Mouse (Mus musculus): ENCODE measurements around the gene Npr2. TPM values are rescaled to one million over a fixed set of nuclear protein-coding genes. Genes with fewer than 3 reads are reported as not detected.

Npr2 gene
- polyA plus RNA-seq, 1 experiment: 7.3 TPM

Other genes with a start within 250 kb of the Npr2 start
- 7.4 and 7.6 TPM in 2 replicates for gene Rusc2, start 250.0 kb upstream of the Npr2 start, polyA plus RNA-seq (2012; rRNA removed)
- 0.08 and 0.14 TPM in 2 replicates for gene Fam166b, start 202.8 kb upstream of the Npr2 start, polyA plus RNA-seq (2012; rRNA removed)
- gene Tesk1, start 190.0 kb upstream of the Npr2 start, polyA plus RNA-seq (2012; rRNA removed): 49.2 and 55.0 TPM in 2 replicates
- 14.6 and 14.9 TPM in 2 replicates for gene Cd72, start 177.3 kb upstream of the Npr2 start, polyA plus RNA-seq (2012; rRNA removed)
- 1.7 and 1.8 TPM in 2 replicates for gene Sit1, start 148.2 kb upstream of the Npr2 start, polyA plus RNA-seq (2012; rRNA removed)
- 187 and 232 TPM in 2 replicates for gene Ccdc107, start 139.0 kb upstream of the Npr2 start, polyA plus RNA-seq (2012; rRNA removed)
- gene Arhgef39, start 132.2 kb upstream of the Npr2 start, polyA plus RNA-seq (2012; rRNA removed): 66.9 and 81.0 TPM in 2 replicates
- 50.4 and 64.5 TPM in 2 replicates for gene Car9, start 125.0 kb upstream of the Npr2 start, polyA plus RNA-seq (2012; rRNA removed)
- gene Tpm2, start 108.2 kb upstream of the Npr2 start, polyA plus RNA-seq (2012; rRNA removed): 118 and 122 TPM in 2 replicates
- gene Creb3, start 69.6 kb upstream of the Npr2 start, polyA plus RNA-seq (2012; rRNA removed): 66.0 and 86.4 TPM in 2 replicates
- gene Tln1, start 69.2 kb upstream of the Npr2 start, polyA plus RNA-seq (2012; rRNA removed): 48.4 and 72.5 TPM in 2 replicates
- gene Rgp1, start 53.2 kb upstream of the Npr2 start, polyA plus RNA-seq (2012; rRNA removed): 25.9 and 45.4 TPM in 2 replicates
- gene Gba2, start 53.1 kb upstream of the Npr2 start, polyA plus RNA-seq (2012; rRNA removed): 6.3 and 10.3 TPM in 2 replicates
- not detected in 2 replicates for gene Msmp, start 47.4 kb upstream of the Npr2 start, polyA plus RNA-seq (2012; rRNA removed)
- 0.38 and 0.81 TPM in 2 replicates for gene Spag8, start 21.7 kb downstream of the Npr2 start, polyA plus RNA-seq (2012; rRNA removed)
- 80.6 and 90.2 TPM in 2 replicates for gene Hint2, start 24.5 kb downstream of the Npr2 start, polyA plus RNA-seq (2012; rRNA removed)
- gene Tmem8b, start 37.0 kb downstream of the Npr2 start, polyA plus RNA-seq (2012; rRNA removed): 2.0 and 2.3 TPM in 2 replicates
- 0.02 and 0.07 TPM in 2 replicates for gene Fam221b, start 37.2 kb downstream of the Npr2 start, polyA plus RNA-seq (2012; rRNA removed)
- gene Olfr70, start 68.9 kb downstream of the Npr2 start, polyA plus RNA-seq (2012; rRNA removed): not detected in 2 replicates
- not detected in 2 replicates for gene Olfr71, start 78.3 kb downstream of the Npr2 start, polyA plus RNA-seq (2012; rRNA removed)
- gene Hrct1, start 95.3 kb downstream of the Npr2 start, polyA plus RNA-seq (2012; rRNA removed): 1.9 and 2.3 TPM in 2 replicates
- 0.68 and 1.5 TPM in 2 replicates for gene Spaar, start 98.1 kb downstream of the Npr2 start, polyA plus RNA-seq (2012; rRNA removed)
- not detected in 2 replicates for gene Olfr159, start 139.1 kb downstream of the Npr2 start, polyA plus RNA-seq (2012; rRNA removed)
- not detected in 2 replicates for gene Olfr156, start 192.0 kb downstream of the Npr2 start, polyA plus RNA-seq (2012; rRNA removed)
- 0.10 and 0.14 TPM in 2 replicates for gene Olfr157, start 208.3 kb downstream of the Npr2 start, polyA plus RNA-seq (2012; rRNA removed)
- gene Olfr155, start 219.6 kb downstream of the Npr2 start, polyA plus RNA-seq (2012; rRNA removed): not detected in 2 replicates
- 2.5 and 4.1 TPM in 2 replicates for gene Reck, start 243.6 kb downstream of the Npr2 start, polyA plus RNA-seq (2012; rRNA removed)

All from large intestine, adult 2 months (tissue).